Mouse (Mus musculus): ENCODE data around the gene Laptm5.

GRCm38 (mm10) chr4:130921986-130922385 lies 9.1 kb downstream of the Laptm5 start:
- TF ChIP-seq CTCF (IDR thresholded peaks at IDR 0.05; ENCODE audit: control insufficient read depth, insufficient read depth, insufficient replicate concordance, low read depth, low read length) (no peak), POLR2A (IDR thresholded peaks at IDR 0.05; ENCODE audit: control insufficient read depth, low read depth, low read length) (no peak)

Measured in testis, adult 2 months (tissue).